Mouse (Mus musculus) embryonic facial prominence, embryonic 15.5 days (tissue): ENCODE measurements around the gene Cercam. TPM values are rescaled to one million over a fixed set of nuclear protein-coding genes. Genes with fewer than 3 reads are reported as not detected.
"Not testable (repeated sequence)": the region's sequence is repeated elsewhere in the genome, so short reads cannot be mapped to it uniquely, and the experiment has no call there.

Experiments used
- ATAC-seq: fragments of 200-750 bp; cut with Nextera tagmentation; 2 replicates; pipeline ENCODE4 v1.8.0; 2017; ENCODE audit warnings: low read depth, moderate TSS enrichment; ENCODE audit not compliant: insufficient number of reproducible peaks, low FRiP score, low TSS enrichment
- H3K27ac ChIP-seq: fragments of 300-500 bp; sonication (generic); replicated peaks from 2 replicates; pipeline ENCODE4 v1.5.1; 2015; ENCODE audit warnings: mild to moderate bottlenecking, inconsistent platforms
- H3K27me3 ChIP-seq: fragments of 300-500 bp; sonication (generic); 2 replicates; pipeline ENCODE4 v1.6.1; 2015; ENCODE audit warnings: inconsistent platforms
- H3K36me3 ChIP-seq: fragments of 300-500 bp; sonication (generic); 2 replicates; pipeline ENCODE4 v1.6.1; 2015; ENCODE audit warnings: mild to moderate bottlenecking, inconsistent platforms
- H3K4me1 ChIP-seq: fragments of 300-500 bp; sonication (generic); 2 replicates; pipeline ENCODE4 v1.6.1; 2015; ENCODE audit warnings: inconsistent platforms
- H3K4me2 ChIP-seq: fragments of 300-500 bp; sonication (generic); replicated peaks from 2 replicates; pipeline ENCODE4 v1.6.1; 2015; ENCODE audit warnings: mild to moderate bottlenecking, inconsistent platforms
- H3K4me3 ChIP-seq: fragments of 300-500 bp; sonication (generic); replicated peaks from 2 replicates; pipeline ENCODE4 v1.5.1; 2015; ENCODE audit warnings: mild to moderate bottlenecking, inconsistent platforms
- H3K9ac ChIP-seq: fragments of 300-500 bp; sonication (generic); 2 replicates; pipeline ENCODE4 v1.6.1; 2015; ENCODE audit warnings: inconsistent platforms
- H3K9me3 ChIP-seq: fragments of 300-500 bp; sonication (generic); replicated peaks from 2 replicates; pipeline ENCODE4 v1.6.1; 2016; ENCODE audit warnings: inconsistent platforms
- WGBS: fragments of 180-500 bp; shearing (Covaris S2); methylation state at CpG from one replicate; pipeline ENCODE4 v1.1.7; 2015; 5-methylcytosine and 5-hydroxymethylcytosine counted together
- polyA plus RNA-seq: library from polyadenylated mRNA; unstranded; fragments of >200 nt; fragmentation: Nextera tagmentation; extraction: Ambion mirVana; gene quantifications from 2 replicates; pipeline ENCODE4 v1.2.1, GENCODE M21; 2015

The Cercam gene
- polyA plus RNA-seq, 1 experiment from 2014 or later: 57.3 TPM

DNA sequence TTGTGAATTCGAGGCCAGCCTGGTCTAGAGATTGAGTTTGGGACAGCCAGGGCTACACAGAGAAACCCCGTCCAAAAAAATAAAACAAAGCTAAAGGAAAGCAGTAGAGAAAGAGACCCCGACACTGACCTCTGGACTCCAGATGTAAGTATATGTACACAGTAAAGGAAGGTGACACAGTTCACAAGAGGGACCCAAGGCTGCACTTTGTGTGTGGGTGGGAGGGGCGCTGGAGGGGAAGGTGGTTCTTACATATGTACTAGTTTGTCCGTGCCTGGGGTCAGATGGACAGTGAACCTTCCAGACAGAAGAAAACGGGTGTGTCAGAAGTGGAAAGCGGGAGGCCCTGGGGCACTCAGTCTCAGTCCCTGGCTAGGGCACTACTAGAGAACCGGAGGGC, 10.2 kb downstream of the Cercam start:
- Histone ChIP-seq H3K27ac (no peak overlapping the region), H3K9ac (no peak overlapping the region), H3K4me2 (no peak overlapping the region), H3K4me3 (no peak overlapping the region), H3K27me3 (no peaks in the 10 kb centered on the region), H3K36me3 (peaks cover 39% of the 10 kb centered on the region), H3K4me1 (no peaks in the 10 kb centered on the region), H3K9me3 (no peaks in the 10 kb centered on the region)
- ATAC-seq: no peak
- WGBS: 72% methylated on average over 8 of the region's 8 CpGs

DNA sequence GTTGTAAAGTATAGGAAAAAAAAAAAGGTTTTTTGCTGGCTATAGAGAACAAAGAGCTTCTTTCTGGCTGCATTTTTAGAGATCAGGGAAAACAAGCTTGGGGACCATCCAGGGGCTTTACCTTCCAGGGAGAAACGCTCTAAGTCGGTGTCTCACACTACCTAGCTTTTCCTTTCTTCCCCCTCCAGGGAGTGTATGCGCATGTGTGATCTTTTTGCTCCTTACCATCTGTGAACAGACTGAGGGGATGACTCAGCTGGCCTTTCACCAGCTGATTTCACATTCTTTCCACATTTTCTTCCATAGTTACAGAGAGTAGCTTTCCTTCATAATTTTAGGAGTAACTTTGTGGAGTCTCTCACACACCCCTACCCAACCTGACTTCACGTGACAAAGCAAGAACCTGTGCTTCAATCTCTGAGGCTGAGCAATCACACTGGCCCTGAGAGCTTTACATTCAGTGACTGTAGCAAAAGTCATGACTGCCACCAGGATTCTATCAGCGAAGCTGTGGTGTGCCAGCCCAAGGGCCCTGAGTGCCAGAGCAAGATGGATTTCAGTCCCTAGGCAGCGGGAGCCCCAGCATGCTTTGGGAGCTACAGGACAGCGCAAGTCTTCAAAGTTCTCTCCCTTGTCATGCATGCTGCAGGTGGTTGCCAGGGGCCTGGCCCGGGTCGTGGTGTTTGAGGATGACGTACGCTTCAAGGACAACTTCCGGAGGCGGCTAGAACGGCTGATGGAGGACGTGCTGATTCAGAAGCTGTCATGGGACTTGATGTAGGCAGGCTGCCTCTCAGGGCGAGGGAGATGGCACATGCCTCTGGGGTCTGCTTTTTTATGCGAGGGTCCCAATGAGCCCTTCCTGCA, 11.2 kb downstream of the Cercam start:
- H3K27ac ChIP-seq: no peak overlapping the region
- peaks cover 32% of the 10 kb centered on the region for H3K36me3 ChIP-seq
- ATAC-seq: no peak
- H3K27me3 ChIP-seq: no peaks in the 10 kb centered on the region
- H3K4me3 ChIP-seq: no peak overlapping the region
- H3K9me3 ChIP-seq: no peaks in the 10 kb centered on the region
- H3K9ac ChIP-seq: no peak overlapping the region
- no peaks in the 10 kb centered on the region for H3K4me1 ChIP-seq
- H3K4me2 ChIP-seq: no peak overlapping the region
- 75% methylated on average over 17 of the region's 17 CpGs for WGBS

DNA sequence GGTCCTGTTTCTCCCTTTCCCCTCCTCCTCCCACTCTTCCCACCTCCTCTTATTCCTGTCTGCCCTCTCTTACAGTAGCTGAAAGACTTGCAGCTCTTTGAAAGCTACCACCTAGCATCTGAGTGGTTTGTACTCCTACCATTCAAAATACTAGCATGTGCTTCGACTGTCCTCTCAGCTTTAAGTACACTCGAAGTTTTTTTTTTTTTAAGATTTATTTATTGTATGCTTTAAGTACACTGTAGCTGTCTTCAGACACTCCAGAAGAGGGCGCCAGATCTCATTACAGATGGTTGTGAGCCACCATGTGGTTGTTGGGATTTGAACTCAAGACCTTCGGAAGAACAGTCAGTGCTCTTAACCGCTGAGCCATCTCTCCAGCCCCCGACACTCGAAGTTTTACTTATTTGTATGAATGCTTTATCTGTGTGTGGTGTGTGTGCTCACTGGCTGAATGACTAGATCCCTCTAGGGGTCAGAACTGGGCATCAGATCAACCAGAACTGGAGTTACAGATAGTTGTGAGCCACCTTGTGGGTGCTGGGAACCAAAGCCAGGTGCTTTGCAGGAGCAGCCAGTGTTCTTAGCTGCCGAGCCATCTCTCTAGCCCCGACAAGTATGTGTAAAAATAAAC, 17.8 kb downstream of the Cercam start:
- ATAC-seq, H3K36me3 ChIP-seq, H3K27me3 ChIP-seq, H3K4me2 ChIP-seq, H3K27ac ChIP-seq, H3K4me3 ChIP-seq, H3K9ac ChIP-seq, H3K9me3 ChIP-seq: not testable (repeated sequence)
- peaks cover 18% of the 10 kb centered on the region for H3K4me1 ChIP-seq
- WGBS: 74% methylated on average over 9 of the region's 9 CpGs

DNA sequence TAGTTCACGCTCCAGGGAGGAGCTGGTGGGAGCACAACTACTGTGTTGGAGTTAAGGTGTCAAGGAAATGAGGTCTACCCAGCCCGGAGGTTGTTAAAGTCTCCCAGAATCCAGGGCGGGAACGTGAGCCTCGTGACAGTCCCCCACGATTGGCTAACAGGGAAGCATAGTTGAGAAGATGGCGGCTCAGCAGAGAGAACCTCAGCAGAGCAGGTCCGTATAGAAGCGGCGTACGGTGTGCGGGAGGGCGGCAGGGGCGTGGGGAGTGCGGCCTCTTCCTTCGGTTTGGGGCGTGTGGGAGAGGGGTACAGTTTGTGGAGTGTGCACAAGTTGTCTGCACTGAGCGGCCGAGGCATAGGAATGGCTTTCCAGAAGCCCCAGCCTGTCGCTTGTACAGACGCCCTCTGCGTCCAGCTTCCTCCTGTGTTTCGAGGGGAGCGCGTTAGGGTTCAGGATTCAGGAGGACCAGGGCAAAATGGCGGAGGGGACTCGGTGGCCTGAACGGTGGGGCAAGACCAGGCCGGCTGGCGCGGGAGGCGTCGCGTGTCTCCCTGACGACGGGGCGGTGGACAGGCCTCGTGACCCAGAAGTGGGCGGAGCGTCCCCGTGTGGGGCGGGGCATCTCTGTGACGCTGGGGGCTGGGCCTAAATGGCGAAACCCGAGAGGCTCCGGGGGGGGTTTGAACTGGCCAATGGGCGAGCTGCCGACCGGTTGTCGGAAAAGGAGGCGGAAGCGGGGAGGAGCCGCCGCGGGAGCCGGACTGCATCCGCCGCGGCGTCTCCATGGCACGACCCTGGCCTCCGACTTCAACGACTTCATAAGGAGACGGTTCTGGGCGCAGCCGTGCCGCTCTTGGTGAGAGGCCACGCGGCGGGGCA, 20.3 kb downstream of the Cercam start, which contains the start of gene Odf2:
Gene Odf2, plus strand, starts transcription at position 156 of the 879 bp plus-strand sequence.
- under 1% methylated on average over 70 of the region's 70 CpGs for WGBS
- Histone ChIP-seq H3K4me3 (peak within 1 kb of the TSS; percentile 99), H3K4me1 (peaks cover 18% of the 10 kb centered on the region), H3K36me3 (peaks cover 29% of the 10 kb centered on the region), H3K9ac (peak within 1 kb of the TSS; percentile 91), H3K27ac (peak within 1 kb of the TSS; percentile 91), H3K27me3 (no peaks in the 10 kb centered on the region), H3K9me3 (no peaks in the 10 kb centered on the region), H3K4me2 (peak within 1 kb of the TSS; percentile 87)
- peak; percentile 90 for ATAC-seq

DNA sequence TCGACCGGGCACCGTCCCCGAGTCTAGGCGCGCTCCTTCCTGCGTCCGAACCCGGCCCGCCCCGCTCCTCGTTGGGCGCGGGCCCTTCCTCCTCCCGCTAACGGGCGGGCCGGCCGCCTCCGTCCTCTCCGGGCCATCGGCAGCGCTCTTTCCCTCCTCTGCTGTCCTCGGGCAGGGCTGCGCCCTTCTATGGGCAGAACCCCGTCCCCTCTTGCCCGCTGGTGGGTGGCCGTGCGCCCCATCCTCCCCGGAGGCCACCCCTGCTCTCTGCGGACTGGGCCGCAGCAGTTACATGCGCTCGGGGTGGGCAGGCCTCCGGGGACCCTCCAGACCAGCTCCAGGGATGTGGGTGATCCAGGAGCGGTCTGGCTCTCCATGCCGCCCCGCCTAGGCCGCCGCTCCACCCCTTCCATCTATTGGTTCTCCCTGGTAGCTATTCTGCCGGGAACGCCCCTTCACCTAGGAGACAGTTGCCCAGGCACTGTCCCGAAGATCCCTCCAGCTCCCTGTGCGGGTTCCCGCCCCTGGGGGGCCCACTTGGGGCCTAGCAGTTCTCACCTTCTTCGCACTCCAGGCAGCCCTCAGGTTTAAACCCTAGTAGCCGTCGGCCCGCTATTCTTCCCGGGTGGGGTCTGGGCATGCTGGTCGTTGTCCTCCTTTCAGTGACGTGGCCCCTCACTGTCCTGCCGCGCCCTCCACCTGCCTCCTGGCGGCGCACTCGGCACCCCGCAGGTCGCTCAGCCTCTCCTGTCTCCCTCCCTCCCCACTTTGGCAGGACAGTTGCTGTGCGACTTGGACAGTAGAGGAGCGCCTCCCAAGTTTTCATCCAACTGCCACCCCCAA, 21.2 kb downstream of the Cercam start:
- Histone ChIP-seq H3K36me3 (peaks cover 38% of the 10 kb centered on the region), H3K9ac (peak overlapping the region; percentile 91), H3K27me3 (no peaks in the 10 kb centered on the region), H3K4me1 (peaks cover 18% of the 10 kb centered on the region), H3K4me3 (peak overlapping the region; percentile 99), H3K4me2 (peak overlapping the region; percentile 87), H3K27ac (peak overlapping the region; percentile 91), H3K9me3 (no peaks in the 10 kb centered on the region)
- 1% methylated on average over 61 of the region's 61 CpGs for WGBS
- peak; percentile 92 for ATAC-seq

DNA sequence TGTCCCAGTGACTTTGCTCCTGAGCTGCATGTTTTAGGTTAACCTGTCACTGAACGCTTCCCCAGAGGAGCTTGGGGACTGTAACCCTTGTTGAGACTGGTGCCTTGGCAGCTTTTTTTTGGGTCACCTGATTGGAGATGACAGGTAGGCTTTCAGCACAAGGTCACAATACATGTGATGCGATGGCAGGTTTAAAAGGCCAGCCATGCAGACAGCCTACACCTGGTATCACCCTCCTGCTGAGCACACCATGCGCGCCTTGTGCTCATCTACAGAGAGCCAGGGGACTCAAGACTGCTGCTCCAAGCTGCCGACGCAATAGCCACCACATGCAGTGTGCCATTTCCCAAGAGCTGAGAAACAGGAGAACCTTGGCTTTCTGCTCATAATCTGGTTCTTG, 22.8 kb downstream of the Cercam start:
- no peak overlapping the region for H3K9ac ChIP-seq
- peaks cover 18% of the 10 kb centered on the region for H3K4me1 ChIP-seq
- peaks cover 51% of the 10 kb centered on the region for H3K36me3 ChIP-seq
- no peaks in the 10 kb centered on the region for H3K27me3 ChIP-seq
- H3K4me3 ChIP-seq: no peak overlapping the region
- no peak overlapping the region for H3K4me2 ChIP-seq
- H3K27ac ChIP-seq: no peak overlapping the region
- WGBS: 91% methylated on average over 6 of the region's 6 CpGs
- H3K9me3 ChIP-seq: no peaks in the 10 kb centered on the region
- no peak for ATAC-seq

DNA sequence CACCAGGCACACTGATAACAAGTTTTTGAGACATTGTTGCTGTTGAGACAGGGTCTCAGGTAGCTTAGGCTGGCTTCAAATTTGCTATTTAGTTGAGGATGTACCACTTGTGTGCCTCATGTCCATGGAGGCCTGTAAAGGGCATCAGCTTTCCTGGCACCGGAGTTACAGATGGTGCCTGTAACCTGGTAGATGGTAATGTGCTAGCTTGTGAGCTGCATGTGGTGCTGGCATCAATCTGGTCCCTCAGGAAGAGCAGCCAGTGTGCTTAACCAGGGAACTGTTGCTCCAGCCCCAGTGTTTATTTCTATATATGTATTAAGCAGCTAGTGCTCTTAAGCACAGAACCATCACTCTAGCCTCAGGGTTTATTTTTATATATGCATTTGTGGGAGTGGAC, 27.1 kb downstream of the Cercam start:
- Histone ChIP-seq H3K4me3 (no peak overlapping the region), H3K9me3 (no peaks in the 10 kb centered on the region), H3K36me3 (peaks cover 94% of the 10 kb centered on the region), H3K27me3 (no peaks in the 10 kb centered on the region), H3K4me2 (no peak overlapping the region), H3K4me1 (peaks cover 6% of the 10 kb centered on the region), H3K27ac (no peak overlapping the region), H3K9ac (no peak overlapping the region)
- no peak for ATAC-seq
- 81% methylated on average over 1 of the region's 1 CpGs for WGBS

DNA sequence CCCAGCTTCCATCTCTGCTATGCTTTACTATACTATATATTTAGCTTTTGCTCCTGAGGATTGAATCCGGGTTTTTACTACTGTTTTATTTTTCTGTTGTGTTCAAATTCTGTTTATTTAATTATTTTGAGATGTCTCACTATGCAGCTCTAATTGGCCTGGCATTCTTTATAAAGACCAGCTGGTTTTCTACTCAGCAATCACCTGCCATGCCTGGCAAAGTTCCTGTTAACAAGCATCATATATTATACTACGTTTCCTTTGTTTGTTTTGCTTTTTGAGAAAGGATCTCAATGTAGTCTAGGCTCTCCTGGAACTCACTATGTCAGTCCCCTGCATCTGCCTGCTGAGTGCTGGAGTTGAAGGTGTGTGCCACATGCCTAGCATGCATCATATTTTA, 28.4 kb downstream of the Cercam start:
- H3K9ac ChIP-seq: no peak overlapping the region
- no peaks in the 10 kb centered on the region for H3K4me1 ChIP-seq
- no peak overlapping the region for H3K4me3 ChIP-seq
- no peak for ATAC-seq
- H3K36me3 ChIP-seq: peaks cover 96% of the 10 kb centered on the region
- no peaks in the 10 kb centered on the region for H3K27me3 ChIP-seq
- H3K27ac ChIP-seq: no peak overlapping the region
- 69% methylated on average over 2 of the region's 2 CpGs for WGBS
- H3K9me3 ChIP-seq: no peaks in the 10 kb centered on the region
- no peak overlapping the region for H3K4me2 ChIP-seq

DNA sequence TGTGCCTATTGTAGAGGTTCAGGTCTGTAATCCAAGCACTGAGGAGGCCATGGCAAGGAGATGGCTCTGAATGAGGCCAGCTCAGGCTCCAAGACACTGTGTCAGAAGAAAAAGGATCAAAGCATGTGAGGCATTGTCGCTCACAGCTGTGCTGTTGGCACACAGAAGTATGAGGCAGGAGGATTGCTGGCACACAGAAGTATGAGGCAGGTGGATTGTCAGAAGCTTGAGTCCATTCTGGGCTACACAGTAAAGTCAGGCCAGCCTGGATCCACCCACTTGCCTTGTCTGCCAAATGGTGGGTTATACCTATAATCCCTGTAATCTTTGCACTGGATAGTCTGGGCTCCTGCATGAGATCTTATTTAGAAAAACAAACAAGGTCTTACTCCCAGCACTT, 29.1 kb downstream of the Cercam start:
- 87% methylated on average over 1 of the region's 1 CpGs for WGBS
- no peak overlapping the region for H3K9ac ChIP-seq
- peaks cover 96% of the 10 kb centered on the region for H3K36me3 ChIP-seq
- no peak for ATAC-seq
- no peak overlapping the region for H3K4me2 ChIP-seq
- no peak overlapping the region for H3K27ac ChIP-seq
- no peaks in the 10 kb centered on the region for H3K9me3 ChIP-seq
- H3K4me1 ChIP-seq: no peaks in the 10 kb centered on the region
- H3K4me3 ChIP-seq: no peak overlapping the region
- no peaks in the 10 kb centered on the region for H3K27me3 ChIP-seq

DNA sequence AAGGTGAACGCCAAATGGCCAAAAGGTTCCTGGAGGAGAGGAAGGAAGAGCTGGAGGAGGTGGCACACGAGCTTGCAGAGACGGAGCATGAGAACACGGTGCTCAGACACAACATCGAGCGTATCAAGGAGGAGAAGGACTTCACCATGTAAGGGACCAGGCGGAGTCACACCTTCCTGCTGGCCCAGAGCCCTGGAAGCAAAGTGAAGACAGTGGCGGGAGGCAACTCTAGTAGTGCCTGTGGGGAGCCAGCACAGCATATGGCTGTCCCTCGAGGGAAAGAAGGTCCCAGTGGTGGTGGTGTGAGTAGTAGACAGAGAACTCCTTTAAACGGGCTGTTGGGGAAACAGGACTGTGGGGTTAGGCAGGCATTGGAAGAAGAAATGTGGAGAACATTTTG, 33.2 kb downstream of the Cercam start:
- ATAC-seq: no peak
- Histone ChIP-seq H3K9me3 (no peaks in the 10 kb centered on the region), H3K27ac (no peak overlapping the region), H3K36me3 (peaks cover 97% of the 10 kb centered on the region), H3K4me3 (no peak overlapping the region), H3K9ac (no peak overlapping the region), H3K4me2 (no peak overlapping the region), H3K27me3 (no peaks in the 10 kb centered on the region), H3K4me1 (no peaks in the 10 kb centered on the region)
- 89% methylated on average over 10 of the region's 10 CpGs for WGBS
